Mouse (Mus musculus) hindbrain, embryonic 15.5 days (tissue): Measurements from ENCODE around the gene Pus10. TPM values are rescaled to one million over a fixed set of nuclear protein-coding genes. Genes with fewer than 3 reads are reported as not detected.

Experiments used
- ATAC-seq: fragments of 200-750 bp; cut with Nextera tagmentation; 2 replicates; pipeline ENCODE4 v1.8.0; 2017; ENCODE audit warnings: low read depth, moderate number of reproducible peaks, moderate TSS enrichment; ENCODE audit not compliant: low FRiP score
- H3K27ac ChIP-seq: fragments of 300-500 bp; sonication (generic); replicated peaks from 2 replicates; pipeline ENCODE4 v1.5.1; 2015; ENCODE audit warnings: mild to moderate bottlenecking, inconsistent platforms
- H3K27me3 ChIP-seq: fragments of 300-500 bp; sonication (generic); 2 replicates; pipeline ENCODE4 v1.6.1; 2015; ENCODE audit warnings: control low read depth, inconsistent platforms
- H3K36me3 ChIP-seq: fragments of 300-500 bp; sonication (generic); 2 replicates; pipeline ENCODE4 v1.6.1; 2015; ENCODE audit warnings: control low read depth, inconsistent platforms
- H3K4me1 ChIP-seq: fragments of 300-500 bp; sonication (generic); replicated peaks from 2 replicates; pipeline ENCODE4 v1.6.1; 2015; ENCODE audit warnings: control low read depth, inconsistent platforms
- H3K4me2 ChIP-seq: fragments of 300-500 bp; sonication (generic); 2 replicates; pipeline ENCODE4 v1.6.1; 2015; ENCODE audit warnings: moderate library complexity, mild to moderate bottlenecking, inconsistent platforms
- H3K4me3 ChIP-seq: fragments of 300-500 bp; sonication (generic); 2 replicates; pipeline ENCODE4 v1.5.1; 2015; ENCODE audit warnings: mild to moderate bottlenecking, inconsistent platforms
- H3K9ac ChIP-seq: fragments of 300-500 bp; sonication (generic); 2 replicates; pipeline ENCODE4 v1.6.1; 2015; ENCODE audit warnings: inconsistent platforms
- H3K9me3 ChIP-seq: fragments of 300-500 bp; sonication (generic); 2 replicates; pipeline ENCODE4 v1.6.1; 2016; ENCODE audit warnings: control low read depth, inconsistent platforms
- WGBS: fragments of 180-500 bp; shearing (Covaris S2); methylation state at CpG from one replicate; pipeline ENCODE4 v1.1.7; 2015; 5-methylcytosine and 5-hydroxymethylcytosine counted together
- polyA plus RNA-seq: library from polyadenylated mRNA; unstranded; fragments of >200 nt; fragmentation: Nextera tagmentation; extraction: Ambion mirVana; gene quantifications from 2 replicates; pipeline ENCODE4 v1.2.1, GENCODE M21; 2015

Gene Pus10
- polyA plus RNA-seq, 1 experiment from 2014 or later = 10.9 TPM

DNA sequence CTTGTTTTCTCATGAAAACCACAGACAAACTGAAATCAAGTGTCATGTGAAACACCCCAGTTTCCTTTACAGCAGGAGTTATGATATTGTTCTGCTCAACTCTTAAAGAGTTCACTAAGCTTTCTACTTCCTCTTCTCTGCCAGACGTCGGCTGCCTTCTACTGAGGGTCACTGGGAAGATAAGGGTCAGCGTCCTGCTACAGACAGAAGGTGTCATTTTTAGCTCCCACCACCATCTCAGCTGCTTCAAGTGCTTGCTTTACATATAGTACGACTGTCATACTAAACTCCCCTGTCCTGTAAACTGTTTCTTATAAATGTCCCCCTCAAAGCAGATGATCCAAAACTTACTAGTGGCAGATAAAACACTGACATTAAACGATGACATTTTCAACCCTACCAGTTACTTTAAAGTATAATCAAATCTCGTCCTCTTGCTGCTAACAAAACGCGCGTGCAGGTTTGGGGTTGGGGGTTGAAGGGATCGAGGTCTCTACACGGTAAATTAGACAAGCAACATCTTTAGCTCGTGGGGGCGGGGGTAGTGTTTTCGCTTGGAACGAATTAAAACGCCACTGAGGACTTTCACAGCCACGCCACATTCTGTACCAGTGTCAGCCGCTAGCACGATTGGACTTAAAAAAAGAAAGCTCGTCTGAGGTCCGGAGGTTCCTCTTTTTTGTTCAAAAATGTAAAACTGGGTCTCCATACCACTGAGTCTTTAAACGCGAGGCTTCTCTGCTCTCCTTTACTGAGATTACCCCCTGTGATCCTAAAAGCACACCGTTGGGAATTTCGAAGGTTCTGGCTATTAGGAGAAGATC lies 104.4 kb downstream of the Pus10 start:
- under 1% methylated on average over 25 of the region's 25 CpGs for WGBS
- peak; percentile 19; the same call in 1 of the 2 replicates for ATAC-seq
- peak overlapping the region; percentile 87 for H3K27ac ChIP-seq

DNA sequence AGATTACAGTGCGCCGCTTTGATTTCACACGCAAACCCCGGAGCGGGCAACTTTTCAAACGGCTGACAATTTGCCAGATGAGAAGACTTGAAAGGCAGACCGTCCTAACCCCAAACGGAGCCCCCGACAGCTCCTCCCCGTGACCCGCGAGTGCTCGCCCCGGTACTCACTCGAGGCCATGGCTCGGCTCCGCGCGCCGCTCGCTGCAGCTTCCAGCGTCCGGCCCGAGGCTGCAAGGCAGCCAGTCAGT lies 105.0 kb downstream of the Pus10 start:
- 0% methylated on average over 24 of the region's 24 CpGs for WGBS
- Histone ChIP-seq H3K36me3 (no peaks in the 10 kb centered on the region), H3K4me1 (peaks cover 10% of the 10 kb centered on the region), H3K27ac (peak overlapping the region; percentile 87), H3K9me3 (no peaks in the 10 kb centered on the region), H3K9ac (peak overlapping the region; percentile 60), H3K27me3 (peaks cover 9% of the 10 kb centered on the region; the same call in 1 of the 2 replicates), H3K4me3 (peak overlapping the region; percentile 71), H3K4me2 (peak overlapping the region; percentile 65)
- no peak for ATAC-seq

More for the DNA sequence above, 104.4 kb downstream of the Pus10 start:
- H3K4me3 ChIP-seq = peak overlapping the region; percentile 71
- H3K4me2 ChIP-seq = peak overlapping the region; percentile 65
- H3K9ac ChIP-seq = peak overlapping the region; percentile 60
- H3K9me3 ChIP-seq = no peaks in the 10 kb centered on the region
- H3K27me3 ChIP-seq = peaks cover 9% of the 10 kb centered on the region; the same call in 1 of the 2 replicates
- no peaks in the 10 kb centered on the region for H3K36me3 ChIP-seq
- peaks cover 10% of the 10 kb centered on the region for H3K4me1 ChIP-seq

DNA sequence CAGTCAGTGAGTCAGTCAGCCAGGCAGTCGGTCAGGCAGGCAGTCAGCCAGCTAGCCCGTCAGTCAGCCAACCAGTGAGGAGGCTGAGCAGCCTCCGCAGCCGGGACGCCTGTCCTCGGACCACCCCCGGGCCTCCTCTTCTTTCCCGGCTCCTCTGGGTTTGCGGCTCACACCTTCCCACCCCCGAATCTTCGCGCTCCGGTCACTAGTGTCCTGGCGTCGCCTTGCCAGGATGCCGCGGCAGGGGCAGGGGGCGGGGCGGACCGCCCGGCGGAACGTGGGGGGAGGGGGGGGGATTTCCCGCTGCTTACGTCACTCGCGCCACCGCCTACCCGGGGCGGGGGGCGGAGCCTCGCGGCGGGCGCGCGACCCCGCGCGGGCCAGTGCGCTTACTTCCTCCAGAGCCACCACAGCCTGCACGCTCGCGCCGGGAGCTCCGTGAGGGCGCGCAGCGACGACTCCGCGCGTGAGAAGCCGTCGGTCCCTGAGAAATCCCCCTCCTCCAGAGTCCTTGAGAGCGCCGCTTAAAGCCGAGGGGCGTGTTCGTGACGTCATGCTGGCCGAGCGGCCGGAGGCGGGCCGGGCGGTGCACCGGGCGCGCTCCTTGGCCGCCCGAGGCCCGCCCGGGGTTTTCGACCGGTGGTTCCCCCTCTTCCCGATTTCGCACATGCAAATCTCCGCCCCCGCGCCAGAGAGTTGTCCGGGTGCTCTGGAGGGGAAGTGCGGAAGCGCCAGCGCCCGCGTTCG lies 105.5 kb downstream of the Pus10 start, which contains the start of gene Rel:
Gene Rel (minus strand): TSS at position 211 of the 747 bp plus-strand sequence.
- WGBS = under 1% methylated on average over 68 of the region's 88 CpGs
- Histone ChIP-seq H3K27ac (peak within 1 kb of the TSS; percentile 87), H3K4me1 (peaks cover 10% of the 10 kb centered on the region), H3K36me3 (no peaks in the 10 kb centered on the region), H3K4me2 (peak within 1 kb of the TSS; percentile 65), H3K9ac (peak within 1 kb of the TSS; percentile 60), H3K9me3 (no peaks in the 10 kb centered on the region), H3K27me3 (peaks cover 9% of the 10 kb centered on the region; the same call in 1 of the 2 replicates), H3K4me3 (peak within 1 kb of the TSS; percentile 71)
- peak; percentile 96 for ATAC-seq

DNA sequence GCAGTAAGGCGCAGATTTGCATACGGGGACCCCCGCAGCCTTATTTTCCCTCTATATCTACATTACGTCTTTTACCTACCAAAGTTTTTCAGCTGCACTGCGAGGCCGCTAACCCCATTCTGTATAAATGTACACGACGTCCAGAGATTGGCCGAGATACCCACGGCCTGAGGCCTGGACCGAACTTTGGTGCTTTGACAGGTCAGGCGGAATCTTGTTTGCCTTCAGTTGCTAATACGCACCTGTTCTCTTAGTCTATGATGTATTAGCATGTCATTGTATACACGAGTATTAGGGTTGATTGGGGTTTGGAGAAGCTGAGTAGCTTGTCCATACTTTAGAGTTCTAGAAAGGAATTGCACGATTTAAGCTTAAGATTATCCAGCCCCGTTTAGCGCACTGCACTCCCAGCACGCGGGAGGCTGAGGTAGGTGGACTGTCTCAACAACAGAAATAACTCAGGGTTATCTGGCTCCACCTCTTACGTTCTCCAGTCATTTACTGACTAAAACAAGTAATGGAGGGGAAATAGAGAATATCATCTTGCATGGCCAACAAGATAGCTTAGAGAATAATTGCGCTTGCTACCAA lies 106.1 kb downstream of the Pus10 start:
- Histone ChIP-seq H3K4me1 (peaks cover 10% of the 10 kb centered on the region), H3K36me3 (no peaks in the 10 kb centered on the region), H3K27ac (peak overlapping the region; percentile 87), H3K9me3 (no peaks in the 10 kb centered on the region), H3K9ac (peak overlapping the region; percentile 60), H3K27me3 (peaks cover 9% of the 10 kb centered on the region; the same call in 1 of the 2 replicates), H3K4me3 (peak overlapping the region; percentile 71), H3K4me2 (peak overlapping the region; percentile 65)
- ATAC-seq = no peak
- 7% methylated on average over 21 of the region's 21 CpGs for WGBS

DNA sequence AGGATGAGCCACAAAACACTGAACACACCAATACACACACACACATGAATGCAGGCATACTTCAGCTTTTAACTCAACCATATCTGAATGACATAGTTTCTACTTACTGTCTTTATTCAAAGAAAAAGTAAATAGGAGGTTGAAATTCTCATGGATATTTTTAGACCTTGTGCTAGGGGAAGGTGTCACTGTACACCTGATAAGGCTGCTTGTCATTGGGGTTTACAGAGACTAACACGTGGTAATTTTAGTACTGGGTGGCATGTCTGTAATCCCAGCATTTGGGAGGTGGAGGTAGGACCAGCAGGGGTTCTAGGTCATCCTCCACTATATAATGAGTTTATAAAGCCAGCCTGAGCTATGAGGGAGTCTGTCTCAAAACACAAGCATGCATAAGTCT lies 107.0 kb downstream of the Pus10 start:
- Histone ChIP-seq H3K9ac (no peak overlapping the region), H3K4me1 (peaks cover 10% of the 10 kb centered on the region)
- 47% methylated on average over 1 of the region's 1 CpGs for WGBS

DNA sequence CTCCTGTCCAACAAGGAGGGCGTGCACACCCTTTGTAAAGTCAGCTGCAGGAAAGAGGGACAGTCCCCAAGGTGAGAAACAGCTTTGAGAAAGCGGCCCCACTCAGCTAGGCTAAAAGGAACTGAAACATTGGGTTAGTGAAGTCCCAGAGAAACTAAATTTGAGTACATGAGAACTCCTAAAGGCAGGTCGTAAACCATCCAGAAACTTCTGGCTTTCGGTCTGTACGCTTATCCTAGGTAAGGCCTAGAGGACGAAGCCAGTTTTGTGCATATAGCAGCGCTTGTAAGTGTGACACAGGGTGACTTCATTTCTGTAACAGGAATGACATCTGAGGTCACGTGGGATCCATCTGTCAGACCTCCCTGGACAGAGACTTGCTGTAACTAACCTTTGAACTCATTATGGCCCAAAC lies 113.3 kb downstream of the Pus10 start:
- Histone ChIP-seq H3K27me3 (no peaks in the 10 kb centered on the region), H3K4me1 (no peaks in the 10 kb centered on the region), H3K4me2 (no peak overlapping the region), H3K9me3 (no peaks in the 10 kb centered on the region), H3K36me3 (no peaks in the 10 kb centered on the region), H3K4me3 (no peak overlapping the region), H3K9ac (no peak overlapping the region), H3K27ac (no peak overlapping the region)
- WGBS = 91% methylated on average over 8 of the region's 8 CpGs
- ATAC-seq = no peak

More for the DNA sequence above, 107.0 kb downstream of the Pus10 start:
- Histone ChIP-seq H3K27me3 (peaks cover 9% of the 10 kb centered on the region; the same call in 1 of the 2 replicates), H3K4me3 (no peak overlapping the region), H3K9me3 (no peaks in the 10 kb centered on the region), H3K36me3 (no peaks in the 10 kb centered on the region), H3K4me2 (no peak overlapping the region), H3K27ac (no peak overlapping the region)
- ATAC-seq = no peak

DNA sequence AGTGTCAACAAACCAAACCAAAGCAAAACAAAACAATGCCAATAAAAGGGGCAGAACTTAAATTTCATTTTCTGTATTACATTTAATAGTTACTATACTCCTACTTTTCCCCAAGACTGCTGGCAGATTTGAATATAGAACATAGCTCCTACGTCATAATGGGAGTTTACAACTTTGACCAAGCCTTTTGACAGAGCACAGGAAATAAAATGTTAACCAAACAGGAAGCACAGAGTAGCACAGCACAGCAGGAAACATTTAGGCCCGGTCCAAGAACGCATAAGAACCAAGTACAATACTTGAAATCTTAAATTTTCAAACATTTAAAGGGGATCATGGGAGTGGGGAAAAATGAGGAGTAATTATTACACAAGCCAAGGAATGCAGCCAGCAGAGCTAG lies 116.6 kb downstream of the Pus10 start:
- Histone ChIP-seq H3K9ac (no peak overlapping the region), H3K27ac (no peak overlapping the region), H3K36me3 (no peaks in the 10 kb centered on the region), H3K4me2 (no peak overlapping the region), H3K9me3 (no peaks in the 10 kb centered on the region), H3K4me3 (no peak overlapping the region), H3K4me1 (no peaks in the 10 kb centered on the region), H3K27me3 (no peaks in the 10 kb centered on the region)
- WGBS = 78% methylated on average over 3 of the region's 3 CpGs
- ATAC-seq = no peak

Other genes starting within 250 kb of the Pus10 start
- gene Ahsa2, start 167.6 kb upstream of the Pus10 start, polyA plus RNA-seq = 106 and 107 TPM in 2 replicates
- gene 1700093K21Rik, start 144.5 kb upstream of the Pus10 start, polyA plus RNA-seq = 0.17 TPM in 1 of 2 replicates, not detected in the other
- 113 and 125 TPM in 2 replicates for gene 0610010F05Rik, start 32.0 kb upstream of the Pus10 start, polyA plus RNA-seq
- gene Pex13, start 285 bp downstream of the Pus10 start, polyA plus RNA-seq = 31.6 TPM in 2 replicates
- 0.41 and 0.60 TPM in 2 replicates for gene Rel, start 105.3 kb downstream of the Pus10 start, polyA plus RNA-seq
- 18.2 and 18.6 TPM in 2 replicates for gene Papolg, start 229.6 kb downstream of the Pus10 start, polyA plus RNA-seq